Mouse (Mus musculus): ENCODE data around the gene Marveld1. TPM values are rescaled to one million over a fixed set of nuclear protein-coding genes. Genes with fewer than 3 reads are reported as not detected.

Marveld1 gene
- total RNA-seq, 2 experiments from 2014 or later, result 6.8 to 11.8 TPM

DNA sequence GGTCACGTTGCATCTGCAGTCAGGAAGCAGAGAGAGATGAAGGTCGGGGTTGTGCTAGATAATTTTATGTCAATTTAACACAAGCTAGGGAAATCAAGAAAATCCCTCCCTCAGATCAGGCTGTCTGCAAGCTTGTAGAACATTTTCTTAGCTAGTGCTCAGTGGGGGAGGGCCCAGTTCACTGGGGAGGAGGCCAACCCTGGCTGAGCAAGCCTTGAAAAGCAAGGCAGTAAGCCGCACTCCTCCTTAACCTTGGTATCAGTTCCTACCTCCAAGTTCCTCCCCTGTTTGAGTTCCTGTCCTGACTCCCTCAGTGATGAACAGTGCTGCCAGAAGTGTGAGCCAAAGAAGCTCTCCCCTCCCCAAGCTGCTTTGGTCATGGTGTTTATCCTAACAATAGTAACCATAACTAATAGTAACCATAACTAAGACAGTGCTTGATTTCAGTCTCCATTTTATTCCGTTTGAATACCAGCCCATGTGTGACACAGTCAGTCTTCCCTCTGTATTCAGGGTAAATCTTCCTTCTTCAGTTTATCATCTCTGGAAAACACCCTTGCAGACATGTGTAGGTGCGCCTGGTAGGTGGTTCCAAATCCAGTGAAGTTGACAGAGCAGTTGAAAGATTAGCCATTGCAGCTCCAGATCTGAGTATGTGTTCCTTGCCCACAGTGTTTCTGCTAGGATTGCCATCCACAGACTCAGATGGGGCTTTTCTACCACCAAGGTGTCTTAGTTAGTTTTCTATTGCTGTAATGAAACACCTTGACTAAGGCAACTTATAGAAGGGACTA, 7.3 kb upstream of the Marveld1 start:
- no peak for DNase-seq

DNA sequence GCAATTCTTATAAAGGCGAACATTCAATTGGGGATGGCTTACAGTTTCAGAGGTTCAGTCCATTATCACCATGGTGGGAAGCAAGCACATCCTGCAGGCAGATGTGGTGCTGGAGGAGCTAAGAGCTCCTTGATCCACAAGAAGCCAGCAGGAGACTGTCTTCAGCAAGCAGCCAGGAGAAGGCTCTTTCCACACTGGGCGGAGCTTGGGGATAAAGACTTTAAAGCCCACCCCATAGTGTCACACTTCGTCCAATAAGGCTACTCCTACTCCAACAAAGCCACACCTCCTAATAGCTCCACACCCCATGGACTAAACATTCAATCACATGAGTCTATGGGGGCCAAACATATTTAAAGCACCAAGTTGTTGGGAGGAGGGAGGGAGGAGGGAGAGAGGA, 5.2 kb upstream of the Marveld1 start:
- DNase-seq, result no peak

DNA sequence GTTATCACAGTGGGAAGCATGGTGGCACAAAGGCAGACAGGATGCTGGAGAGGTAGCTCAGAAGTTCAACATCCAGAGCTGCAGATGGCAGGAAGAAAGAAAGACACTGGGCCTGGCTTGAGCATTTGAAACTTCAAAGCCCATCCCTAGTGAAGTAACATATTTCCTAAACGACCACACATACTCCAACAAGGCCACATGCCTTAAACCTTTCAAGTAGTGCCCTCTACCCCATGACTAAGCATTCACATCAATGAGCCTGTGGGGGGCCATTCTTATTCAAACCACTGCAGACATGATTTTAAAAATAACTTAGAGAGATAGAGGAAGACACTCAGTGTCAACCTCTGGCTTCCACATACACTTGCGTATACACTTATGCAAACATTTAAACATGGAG, 4.4 kb upstream of the Marveld1 start:
- no peak for DNase-seq

- DNase-seq, result no peak
Measured at GRCm38 (mm10) chr19:42144067-42144466, 3.1 kb upstream of the Marveld1 start.

DNA sequence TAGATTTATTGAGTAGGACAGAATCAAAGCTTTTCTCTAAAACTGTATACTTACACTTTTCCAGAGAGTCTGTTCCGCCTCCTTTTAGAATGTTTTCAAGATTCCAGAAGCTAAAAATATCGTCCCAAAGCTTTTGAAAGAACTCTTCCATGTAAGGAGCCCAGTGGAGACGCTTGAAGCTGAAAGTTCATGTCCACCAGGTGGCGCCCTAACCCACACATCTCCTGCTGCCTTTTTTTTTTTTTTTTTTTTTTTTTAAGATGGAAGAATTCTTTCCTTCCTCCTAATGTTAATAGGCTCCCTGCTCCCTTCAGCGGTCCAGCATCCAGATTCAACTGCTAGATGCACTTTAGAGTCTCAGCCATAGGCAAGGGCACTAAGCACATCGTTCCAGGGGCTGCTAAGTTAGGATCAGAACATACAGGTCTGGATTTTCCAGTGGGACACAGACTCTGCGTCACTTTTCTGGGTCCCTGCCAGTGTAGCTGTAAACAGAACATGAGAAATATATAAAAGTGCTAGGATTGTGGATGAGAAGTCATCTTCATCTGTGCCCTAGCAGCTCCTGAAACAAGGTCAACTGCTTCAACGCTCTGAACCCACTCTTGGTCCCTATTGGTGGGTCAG, 2.5 kb upstream of the Marveld1 start:
- peak; percentile 63 for DNase-seq

- DNase-seq, result no peak
Measured at GRCm38 (mm10) chr19:42145210-42145609, 2.0 kb upstream of the Marveld1 start.

- DNase-seq, result no peak
Measured at GRCm38 (mm10) chr19:42145731-42146130, 1.5 kb upstream of the Marveld1 start.

GRCm38 (mm10) chr19:42146276-42147010, 757 bp upstream of the Marveld1 start:
- DNase-seq, result no peak

- peak; percentile 77 for DNase-seq
Measured at GRCm38 (mm10) chr19:42147769-42148568, 769 bp downstream of the Marveld1 start.

DNA sequence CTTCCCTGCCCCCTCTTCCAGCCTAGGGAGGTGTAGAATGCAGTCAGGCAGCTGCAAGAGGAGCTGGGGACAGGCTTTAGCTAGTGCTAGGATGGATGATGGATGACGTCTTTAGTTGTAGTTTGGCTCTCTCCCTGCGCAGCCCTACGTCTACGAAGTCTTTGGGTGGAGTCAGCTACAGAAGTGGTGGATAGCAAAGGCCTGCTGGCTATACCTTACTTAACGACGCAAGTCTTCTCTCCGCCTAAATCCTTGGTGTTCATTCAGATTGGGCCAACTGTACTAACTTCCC, 1.3 kb downstream of the Marveld1 start:
- DNase-seq, result no peak

DNA sequence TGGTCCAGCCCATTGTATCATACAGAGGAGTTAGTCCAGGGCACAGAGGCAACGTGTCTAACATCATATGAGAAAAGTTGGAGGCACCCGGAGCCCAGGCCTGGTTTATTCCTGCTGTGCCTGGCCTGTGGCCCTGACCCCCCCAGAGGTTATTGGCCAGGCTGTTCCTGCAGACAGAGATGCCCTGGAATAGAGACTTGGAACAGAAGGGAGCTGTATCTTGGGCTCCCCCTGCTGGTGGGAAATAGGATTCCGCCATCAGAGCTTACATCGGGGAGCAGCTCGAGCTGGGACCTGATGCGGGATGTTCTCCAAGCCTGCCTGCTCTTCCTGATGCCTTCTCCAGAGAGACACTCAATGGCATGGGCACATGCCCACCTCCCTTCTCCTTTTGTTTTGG, 4.8 kb downstream of the Marveld1 start:
- DNase-seq, result peak; percentile 85

DNA sequence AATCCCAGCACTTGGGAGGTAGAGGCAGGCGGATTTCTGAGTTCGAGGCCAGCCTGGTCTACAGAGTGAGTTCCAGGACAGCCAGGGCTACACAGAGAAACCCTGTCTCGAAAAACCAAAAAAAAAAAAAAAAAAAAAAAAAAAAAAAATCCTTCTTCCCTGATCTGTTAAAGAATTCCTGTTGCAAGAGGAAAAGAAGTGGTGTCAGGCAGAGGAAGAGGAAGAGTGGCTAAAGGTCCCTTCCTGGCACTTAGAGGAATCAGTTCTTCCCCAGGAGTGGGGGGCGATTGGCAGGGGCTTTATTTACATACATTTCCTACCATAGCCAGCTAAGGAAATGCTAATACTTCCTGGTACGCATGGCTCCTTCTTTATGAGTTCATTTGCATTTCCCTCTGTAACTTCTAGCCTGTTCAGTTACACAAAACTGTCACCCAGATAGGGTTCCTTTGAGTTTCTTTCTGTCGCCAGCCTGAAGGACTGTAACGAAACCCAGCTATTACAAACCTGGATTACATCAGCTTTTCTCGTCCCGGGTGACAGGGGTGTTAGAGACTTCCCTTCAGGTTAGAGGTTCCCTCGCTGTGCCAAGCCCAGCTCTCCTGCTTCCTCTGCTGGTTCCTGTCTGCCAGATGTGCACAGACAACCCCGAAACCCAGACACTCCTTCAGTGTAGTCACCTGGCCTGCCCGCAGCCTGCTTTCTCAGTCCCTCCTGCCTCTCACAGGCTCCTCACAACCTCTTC, 10.5 kb downstream of the Marveld1 start:
- no peak for DNase-seq

GRCm38 (mm10) chr19:42158246-42159017, 11.2 kb downstream of the Marveld1 start:
- DNase-seq, result no peak

GRCm38 (mm10) chr19:42163764-42164163, 16.6 kb downstream of the Marveld1 start, which contains the start of gene Zfyve27:
Gene Zfyve27 (plus strand): TSS chr19:42163951.
- DNase-seq, result no peak

DNA sequence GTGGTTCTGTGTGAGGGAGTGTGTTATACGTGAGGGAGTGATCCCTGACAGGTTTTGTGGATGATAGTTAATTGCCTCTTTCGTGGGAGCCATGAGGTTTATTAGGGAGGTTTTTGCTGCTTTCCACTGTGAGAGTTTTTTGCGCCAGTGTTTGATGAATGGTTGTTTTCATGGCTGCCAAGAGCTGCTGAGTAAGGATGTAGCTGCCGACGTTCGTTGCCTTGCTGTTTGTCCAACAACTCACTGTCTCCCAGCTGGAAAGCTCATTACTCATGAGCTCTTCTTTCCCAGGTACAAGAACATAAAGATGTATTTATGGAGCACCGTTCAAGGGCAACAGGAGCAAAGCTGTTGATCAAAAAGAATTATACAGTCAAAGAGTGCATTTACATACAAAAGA, 17.0 kb downstream of the Marveld1 start:
- no peak for DNase-seq

DNA sequence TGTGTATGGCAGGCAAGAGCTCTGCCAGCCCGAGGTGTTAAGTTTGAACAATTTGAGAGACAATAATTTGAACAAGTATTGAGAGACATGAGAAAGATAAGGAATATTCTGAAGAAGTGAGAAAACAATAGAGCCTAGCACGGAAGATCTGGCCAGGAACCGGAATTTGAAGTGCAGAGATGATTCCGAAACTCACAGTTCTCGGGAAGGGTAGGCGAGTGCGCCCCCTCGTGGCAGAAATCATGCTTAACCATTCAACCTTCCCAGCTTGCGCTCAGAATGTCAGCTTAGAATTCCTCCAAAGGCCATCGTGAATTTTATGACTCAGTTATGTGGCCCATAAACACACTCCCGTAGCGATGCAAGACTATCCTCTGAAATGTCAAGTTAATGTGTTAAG, 18.9 kb downstream of the Marveld1 start:
- DNase-seq, result peak; percentile 68

DNA sequence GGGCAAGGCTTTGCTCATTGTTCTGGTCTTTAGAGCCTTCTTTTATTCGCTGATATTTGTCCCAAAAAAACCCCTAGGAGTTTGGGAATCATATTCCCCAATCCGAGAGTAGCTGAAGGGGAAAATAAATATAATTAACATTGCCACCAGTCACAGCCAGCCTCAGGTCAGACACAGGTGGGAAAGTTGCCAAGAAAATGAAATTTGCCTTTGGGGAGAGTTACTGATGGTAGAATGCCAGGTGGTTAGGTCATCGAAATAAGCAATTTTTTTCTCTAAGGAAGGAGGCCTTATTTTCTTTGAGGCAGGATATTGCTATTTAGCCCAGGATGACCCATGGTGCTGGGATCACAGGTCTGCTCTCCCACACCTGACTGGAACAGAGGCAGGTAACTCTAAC, 19.6 kb downstream of the Marveld1 start:
- no peak for DNase-seq

- no peak for DNase-seq
Measured at GRCm38 (mm10) chr19:42167489-42167888, 20.3 kb downstream of the Marveld1 start.

GRCm38 (mm10) chr19:42169322-42169975, 22.2 kb downstream of the Marveld1 start:
- no peak for DNase-seq
